Mouse (Mus musculus) C2C12 (cell line): ENCODE results near the gene Cpt2. TPM values are rescaled to one million over a fixed set of nuclear protein-coding genes. Genes with fewer than 3 reads are reported as not detected.

ENCODE experiments used
- H3K27me3 ChIP-seq: one replicate; pipeline ENCODE4 v1.6.1; 2011; ENCODE audit not compliant: control insufficient read depth, insufficient read depth, insufficient read length
- H3K36me3 ChIP-seq: one replicate; pipeline ENCODE4 v1.6.1; 2011; ENCODE audit not compliant: control insufficient read depth, insufficient read depth
- H3K4me3 ChIP-seq: one replicate; pipeline ENCODE4 v1.5.1; 2011; ENCODE audit warnings: mild to moderate bottlenecking, control low read depth; ENCODE audit not compliant: poor library complexity, insufficient read depth, severe bottlenecking
- H3K79me2 ChIP-seq: one replicate; pipeline ENCODE4 v1.6.1; 2011; ENCODE audit not compliant: control insufficient read depth, insufficient read depth
- H3K79me3 ChIP-seq: one replicate; pipeline ENCODE4 v1.6.1; 2011; ENCODE audit warnings: low read depth, control low read depth
- H3ac ChIP-seq: one replicate; pipeline ENCODE3; 2011; ENCODE audit warnings: low read depth; ENCODE audit not compliant: control insufficient read depth, insufficient read length
- CEBPB ChIP-seq: IDR thresholded peaks from one replicate; pipeline ENCODE4 v1.6.1; 2011; ENCODE audit warnings: low read depth, mild to moderate bottlenecking, control low read depth, moderate library complexity
- CTCF ChIP-seq: IDR thresholded peaks from one replicate; pipeline ENCODE4 v1.5.1; 2011; ENCODE audit not compliant: control insufficient read depth, insufficient read depth, insufficient read length
- FOSL1 ChIP-seq: IDR thresholded peaks from one replicate; pipeline ENCODE4 v1.8.0; 2011; ENCODE audit warnings: mild to moderate bottlenecking, low read length; ENCODE audit not compliant: poor library complexity, insufficient read depth, severe bottlenecking
- MAX ChIP-seq: IDR thresholded peaks from one replicate; pipeline ENCODE4 v1.6.1; 2011; ENCODE audit warnings: mild to moderate bottlenecking, control low read depth
- MYOD1 ChIP-seq: IDR thresholded peaks from one replicate; pipeline ENCODE4 v1.6.1; 2011; ENCODE audit warnings: low read depth; ENCODE audit not compliant: control insufficient read depth, insufficient read length
- MYOG ChIP-seq: IDR thresholded peaks from one replicate; pipeline ENCODE4 v1.6.1; 2011; ENCODE audit not compliant: control insufficient read depth, insufficient read length; ENCODE audit errors: extremely low read depth
- USF1 ChIP-seq: IDR thresholded peaks from one replicate; pipeline ENCODE4 v1.6.1; 2011; ENCODE audit warnings: low read depth, mild to moderate bottlenecking, control low read depth, moderate library complexity
- polyA plus RNA-seq: library from polyadenylated mRNA; unstranded; fragments of >200 nt; fragmentation: generic; extraction: Trizol; gene quantifications from one replicate; pipeline ENCODE4 v1.2.1, GENCODE M21; 2012; ENCODE audit warnings: missing spikeins

Cpt2 gene
- polyA plus RNA-seq, 1 experiment = 18.8 TPM

GRCm38 (mm10) chr4:107962792-107963191, 39.4 kb upstream of the Cpt2 start:
- H3ac ChIP-seq = no peak overlapping the region
- H3K4me3 ChIP-seq = no peak overlapping the region
- no peaks in the 10 kb centered on the region for H3K36me3 ChIP-seq
- no peak for TF ChIP-seq MAX
- no peak for TF ChIP-seq MYOD1
- TF ChIP-seq CEBPB = no peak
- no peak for TF ChIP-seq CTCF
- no peak for TF ChIP-seq MYOG
- no peak for TF ChIP-seq USF1
- TF ChIP-seq FOSL1 = no peak
- no peaks in the 10 kb centered on the region for H3K79me2 ChIP-seq
- H3K27me3 ChIP-seq = peaks cover 7% of the 10 kb centered on the region
- no peaks in the 10 kb centered on the region for H3K79me3 ChIP-seq

GRCm38 (mm10) chr4:107962044-107962732, 38.8 kb upstream of the Cpt2 start:
- no peaks in the 10 kb centered on the region for H3K79me2 ChIP-seq
- H3ac ChIP-seq = no peak overlapping the region
- no peak overlapping the region for H3K4me3 ChIP-seq
- peaks cover 7% of the 10 kb centered on the region for H3K27me3 ChIP-seq
- no peak for TF ChIP-seq CEBPB
- no peak for TF ChIP-seq MYOD1
- TF ChIP-seq MYOG = no peak
- TF ChIP-seq USF1 = no peak
- no peak for TF ChIP-seq CTCF
- TF ChIP-seq MAX = no peak
- no peak for TF ChIP-seq FOSL1
- no peaks in the 10 kb centered on the region for H3K36me3 ChIP-seq
- H3K79me3 ChIP-seq = no peaks in the 10 kb centered on the region

DNA sequence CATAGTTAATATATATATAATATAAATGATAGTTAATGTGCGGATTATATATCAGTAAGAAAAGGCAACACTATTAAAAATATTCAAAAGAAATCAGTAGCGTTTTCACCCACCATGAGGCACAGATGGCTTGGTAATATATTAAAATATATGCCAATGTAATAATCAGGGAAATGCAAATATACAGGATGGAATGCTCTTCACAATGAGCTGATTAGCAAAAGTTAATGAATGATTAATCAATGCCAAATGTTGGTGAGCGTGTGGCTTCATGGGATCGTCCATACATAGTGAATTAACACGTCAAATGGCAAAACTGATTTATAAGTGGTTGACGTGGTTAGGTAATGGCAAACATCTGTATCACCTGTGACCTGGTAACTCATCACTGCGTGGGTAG, 35.1 kb upstream of the Cpt2 start:
- Histone ChIP-seq H3K27me3 (peaks cover 7% of the 10 kb centered on the region), H3K4me3 (no peak overlapping the region), H3K79me3 (no peaks in the 10 kb centered on the region), H3K36me3 (no peaks in the 10 kb centered on the region), H3ac (no peak overlapping the region), H3K79me2 (no peaks in the 10 kb centered on the region)
- TF ChIP-seq MYOG (no peak), MYOD1 (no peak), MAX (no peak), FOSL1 (no peak), USF1 (no peak), CTCF (no peak), CEBPB (no peak)

DNA sequence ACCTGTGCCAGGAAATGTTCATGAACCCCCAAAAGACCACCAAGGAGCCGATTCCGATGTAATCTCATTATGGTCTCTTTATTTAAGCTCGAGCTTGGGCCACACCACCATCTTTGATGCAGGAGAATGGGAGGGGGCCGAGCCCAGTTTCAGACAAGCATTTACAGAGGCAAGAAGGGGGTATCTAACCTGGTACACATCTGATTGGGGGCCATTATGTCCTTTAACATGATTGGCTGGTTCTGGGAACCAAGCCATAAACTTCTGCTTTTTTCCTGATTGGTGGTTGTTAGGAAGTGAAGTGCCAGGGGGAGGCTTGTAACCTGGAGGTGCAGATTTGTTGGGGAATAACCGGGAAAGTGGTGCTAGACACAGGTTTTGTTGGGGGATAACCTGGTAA, 32.3 kb upstream of the Cpt2 start:
- Histone ChIP-seq H3ac (no peak overlapping the region), H3K36me3 (no peaks in the 10 kb centered on the region), H3K79me2 (no peaks in the 10 kb centered on the region), H3K4me3 (no peak overlapping the region), H3K27me3 (peaks cover 12% of the 10 kb centered on the region), H3K79me3 (no peaks in the 10 kb centered on the region)
- no peak for TF ChIP-seq CEBPB
- no peak for TF ChIP-seq MYOG
- no peak for TF ChIP-seq USF1
- no peak for TF ChIP-seq MYOD1
- no peak for TF ChIP-seq CTCF
- no peak for TF ChIP-seq MAX
- TF ChIP-seq FOSL1 = no peak

DNA sequence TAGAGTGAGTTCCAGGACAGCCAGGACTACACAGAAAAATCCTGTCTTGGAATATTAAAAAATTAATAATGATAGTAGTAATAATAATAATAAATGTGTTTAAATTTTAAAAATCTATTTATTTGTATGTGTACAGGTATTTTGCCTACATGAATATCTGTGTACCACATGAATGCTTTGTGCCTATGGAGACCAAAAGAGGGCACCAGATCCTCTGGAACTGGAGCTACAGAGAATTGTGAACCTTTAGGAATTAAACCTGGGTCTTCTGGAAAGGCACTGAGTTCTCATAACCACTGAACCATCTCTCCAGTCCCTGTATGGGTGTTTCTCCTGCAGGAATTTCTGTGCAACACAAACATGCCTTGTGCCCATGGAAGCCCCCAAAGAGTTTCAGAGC, 29.4 kb upstream of the Cpt2 start:
- H3K27me3 ChIP-seq = peaks cover 23% of the 10 kb centered on the region
- H3K79me2 ChIP-seq = no peaks in the 10 kb centered on the region
- H3K79me3 ChIP-seq = no peaks in the 10 kb centered on the region
- no peaks in the 10 kb centered on the region for H3K36me3 ChIP-seq
- TF ChIP-seq USF1 (no peak), CEBPB (no peak), FOSL1 (no peak), CTCF (no peak), MYOG (no peak), MYOD1 (no peak), MAX (no peak)
- H3K4me3 ChIP-seq = no peak overlapping the region
- no peak overlapping the region for H3ac ChIP-seq

GRCm38 (mm10) chr4:107949918-107950317, 26.5 kb upstream of the Cpt2 start:
- Histone ChIP-seq H3K27me3 (peaks cover 23% of the 10 kb centered on the region), H3K36me3 (no peaks in the 10 kb centered on the region), H3ac (no peak overlapping the region), H3K79me2 (no peaks in the 10 kb centered on the region), H3K4me3 (no peak overlapping the region), H3K79me3 (no peaks in the 10 kb centered on the region)
- TF ChIP-seq MYOG (no peak), MAX (no peak), CTCF (no peak)
